Mouse (Mus musculus): ENCODE data around the gene Zic2.

The Zic2 gene

GRCm38 (mm10) chr14:122492015-122492414 lies 16.8 kb downstream of the Zic2 start:
- no peak for DNase-seq (ENCODE audit: low spot score)

- no peak for DNase-seq (ENCODE audit: low spot score)
Measured at GRCm38 (mm10) chr14:122509058-122509457, 33.8 kb downstream of the Zic2 start.

GRCm38 (mm10) chr14:122511519-122511918 lies 36.3 kb downstream of the Zic2 start:
- DNase-seq (ENCODE audit: low spot score): no peak

GRCm38 (mm10) chr14:122513511-122514036 lies 38.3 kb downstream of the Zic2 start:
- DNase-seq (ENCODE audit: low spot score): no peak

GRCm38 (mm10) chr14:122528475-122528874 lies 53.2 kb downstream of the Zic2 start:
- DNase-seq (ENCODE audit: low spot score): no peak

All from testis, postnatal 10 days (tissue).